23 mouse cellular contexts compared by ENCODE assay signal in genomic region chr10:121316361-121316760, GRCm38 (mm10). TPM values are rescaled to one million over a fixed set of nuclear protein-coding genes. Genes with fewer than 3 reads are reported as not detected.
A peak's percentile ranks its signal among the peaks of the same experiment; 100 is the strongest.
DNase-seq lines count a peak whose midpoint lies in the region; ATAC-seq and TF ChIP-seq lines count a peak whose summit lies in the region.
"Had no signal": no experiment of that assay in that cellular context is flagged by ENCODE, and none has a peak within 500 bp of the region (broad histone marks: within the 10 kb centered on the region; RNA-seq: fewer than 3 reads in every experiment).

No protein-coding gene starts in this region.

- no peak overlapping the region for H3K9ac ChIP-seq in lung, embryonic 15.5 days
- no peak overlapping the region for H3K9ac ChIP-seq in CH12.LX (ENCODE audit: insufficient read depth, low read depth)
- H3K9ac ChIP-seq: hindbrain, embryonic 15.5 days; limb, embryonic 13.5 days; liver, embryonic 15.5 days; neural tube, embryonic 12.5 days had no signal

- peaks cover 7% of the 10 kb centered on the region; the same call in 1 of the 2 replicates for H3K4me1 ChIP-seq in lung, embryonic 15.5 days
- H3K4me1 ChIP-seq in CH12.LX (ENCODE audit: control insufficient read depth in 1 of 2, insufficient read depth in 2 of 2) = no peaks in the 10 kb centered on the region
- H3K4me1 ChIP-seq: liver, embryonic 15.5 days had no signal

- no peak for TF ChIP-seq CTCF in CH12.LX (conservative IDR thresholded peaks at IDR 0.05 in 1 of 2, IDR thresholded peaks at IDR 0.05 in 1 of 2; ENCODE audit: low read depth in 2 of 2, low read length in 2 of 2)

- no peak for DNase-seq in frontal cortex, postnatal 10 days (ENCODE audit: low spot score in 2 of 2)
- no peak for DNase-seq in lung, postnatal 36 days
- DNase-seq in CH12.LX (ENCODE audit: extremely low read depth) = peak; percentile 16
- no peak for DNase-seq in adrenal gland, adult 18-20 months (ENCODE audit: low spot score in 2 of 2)
- DNase-seq in adrenal gland, postnatal 4 days (ENCODE audit: low spot score in 2 of 2) = no peak
- DNase-seq: adrenal gland, adult 2 months; cerebellum, adult 18-20 months; cerebellum, postnatal 36 days; heart, postnatal 14 days; kidney, adult 8-10 months; kidney, postnatal 36 days; layer of hippocampus, adult 9-11 months; right cerebral cortex, postnatal 25 days; thymus, adult 2 months had no signal

- in situ Hi-C loops in CH12.LX (cut with MboI; ENCODE audit: low pct_ligation_motif_present, low pct_unique_long_range_greater_than_20kb, low sequenced_read_pairs) = no loop called here

- H3K36me3 ChIP-seq in lung, embryonic 15.5 days = no peaks in the 10 kb centered on the region
- no peaks in the 10 kb centered on the region for H3K36me3 ChIP-seq in CH12.LX (replicated peaks in 1 of 2; ENCODE audit: control insufficient read depth in 1 of 2, insufficient read depth in 1 of 2, low read length in 1 of 2)
- H3K36me3 ChIP-seq: hindbrain, embryonic 15.5 days; limb, embryonic 13.5 days; liver, embryonic 15.5 days; neural tube, embryonic 12.5 days had no signal

- no peaks in the 10 kb centered on the region for H3K79me2 ChIP-seq in CH12.LX (replicated peaks; ENCODE audit: control insufficient read depth, extremely low read depth, insufficient read depth, poor library complexity, severe bottlenecking)

- dilution Hi-C loops in CH12.LX (cut with MboI; ENCODE audit: extremely low pct_ligation_motif_present, extremely low pct_unique_long_range_greater_than_20kb, low sequenced_read_pairs) = no loop called here

- H3K9me3 ChIP-seq in lung, embryonic 15.5 days = no peaks in the 10 kb centered on the region
- H3K9me3 ChIP-seq in CH12.LX (replicated peaks; ENCODE audit: low read length) = peaks cover 2% of the 10 kb centered on the region
- H3K9me3 ChIP-seq: hindbrain, embryonic 15.5 days; limb, embryonic 13.5 days; liver, embryonic 15.5 days; neural tube, embryonic 12.5 days had no signal

- H3K4me3 ChIP-seq in lung, embryonic 15.5 days = no peak overlapping the region
- H3K4me3 ChIP-seq in CH12.LX (replicated peaks in 1 of 3; ENCODE audit: low read depth in 2 of 3, low read length in 2 of 3, poor library complexity in 1 of 3) = no peak overlapping the region
- H3K4me3 ChIP-seq: erythroblast, embryonic 14.5 days; hindbrain, embryonic 15.5 days; limb, embryonic 13.5 days; liver, embryonic 15.5 days; neural tube, embryonic 12.5 days had no signal

- peaks cover 4% of the 10 kb centered on the region for H3K27me3 ChIP-seq in lung, embryonic 15.5 days
- no peaks in the 10 kb centered on the region for H3K27me3 ChIP-seq in CH12.LX (replicated peaks)

- no peak for TF ChIP-seq RAD21 in CH12.LX (IDR thresholded peaks at IDR 0.05; ENCODE audit: low read depth, low read length)

- H3K4me2 ChIP-seq in lung, embryonic 15.5 days = 0 out of 2 replicates have a peak overlapping the region, but pooled peaks have one; percentile 2
- no peak overlapping the region for H3K4me2 ChIP-seq in CH12.LX (ENCODE audit: insufficient read depth, low read depth, poor library complexity, severe bottlenecking)
- H3K4me2 ChIP-seq: liver, embryonic 15.5 days had no signal

- no peak for TF ChIP-seq POLR2A in CH12.LX (IDR thresholded peaks at IDR 0.05; ENCODE audit: low read depth, low read length)

- ATAC-seq in frontal cortex, adult (ENCODE audit: low TSS enrichment) = 0 out of 2 replicates have a peak, but pooled peaks have one; percentile 3
- no peak for ATAC-seq in lung, embryonic 15.5 days (ENCODE audit: borderline replicate concordance, extremely low read depth, low FRiP score, low TSS enrichment)
- ATAC-seq in inflammation-experienced regulatory T-cells, adult 6 months = peak; percentile 89
- ATAC-seq: forebrain, embryonic 14.5 days had no signal

- 71% methylated on average over 10 of the region's 10 CpGs for WGBS in lung, embryonic 15.5 days

- no peak overlapping the region for H3K27ac ChIP-seq in lung, embryonic 15.5 days
- no peak overlapping the region for H3K27ac ChIP-seq in CH12.LX (ENCODE audit: insufficient read depth, low read depth)
- H3K27ac ChIP-seq: limb, embryonic 13.5 days; liver, embryonic 15.5 days; neural tube, embryonic 12.5 days had no signal

- 0 out of 2 replicates have a peak, but pooled peaks have one; percentile 51 for TF ChIP-seq EP300 in CH12.LX (IDR thresholded peaks at IDR 0.05; ENCODE audit: low read length)

TF ChIP-seq in CH12.LX, 34 proteins besides CTCF, POLR2A, EP300 and RAD21:
- TF ChIP-seq MAX (IDR thresholded peaks at IDR 0.05; ENCODE audit: low read length) = 0 out of 2 replicates have a peak, but pooled peaks have one; percentile 14
- no peak for TF ChIP-seq POLR2AphosphoS2 (IDR thresholded peaks at IDR 0.05; ENCODE audit: low read depth, low read length)
- TF ChIP-seq ETS1 (conservative IDR thresholded peaks at IDR 0.05; ENCODE audit: low read depth, low read length) = no peak
- TF ChIP-seq BHLHE40 (IDR thresholded peaks at IDR 0.05; ENCODE audit: low read depth, low read length) = peak; percentile 50
- peak; percentile 44; the same call in 1 of the 2 replicates for TF ChIP-seq ZNF384 (IDR thresholded peaks at IDR 0.05; ENCODE audit: low read depth, low read length)
- peak; percentile 62 for TF ChIP-seq USF1 (IDR thresholded peaks at IDR 0.05; ENCODE audit: low read depth, low read length)
- TF ChIP-seq ELF1 (IDR thresholded peaks at IDR 0.05; ENCODE audit: low read depth, low read length) = no peak
- TF ChIP-seq JUN (IDR thresholded peaks at IDR 0.05; ENCODE audit: insufficient read depth, low read depth, low read length) = 0 out of 2 replicates have a peak, but pooled peaks have one; percentile 9
- no peak for TF ChIP-seq JUND (conservative IDR thresholded peaks at IDR 0.05; ENCODE audit: low read depth, low read length)
- TF ChIP-seq USF2 (conservative IDR thresholded peaks at IDR 0.05; ENCODE audit: low read depth, low read length) = peak; percentile 54
- TF ChIP-seq CHD2 (IDR thresholded peaks at IDR 0.05; ENCODE audit: low read length) = no peak

RNA-seq across cellular contexts. Expression of gene Tbc1d30, which starts 34.7 kb away (rescaled TPM):
- polyA plus RNA-seq in lung, embryonic 15.5 days (2015; fragmentation: Nextera tagmentation; extraction: Ambion mirVana) = 2.8 and 3.5 TPM in 2 replicates
- total RNA-seq in CH12.LX (2012; rRNA removed) (not detected in 2 replicates), CH12.LX (2014; rRNA removed) (not detected in 2 replicates)
- 0.16 TPM in 1 of 2 replicates, not detected in the other for polyA plus RNA-seq in CH12.LX (2012; ENCODE audit: insufficient read length, low read depth)
- polyA plus RNA-seq in inflammation-experienced regulatory T-cells, adult 6 months (2017; shearing (Covaris generic)) = 1 to 10 TPM; 3.3 to 7.0 (median 3.5) TPM
- total RNA-seq in adrenal gland, adult 18-20 months (2021) = 1 to 10 TPM; 2.6 to 8.3 TPM
- total RNA-seq in adrenal gland, postnatal 4 days (2021) = 1 to 10 TPM; 3.8 to 7.1 TPM
- polyA plus RNA-seq: erythroblast, embryonic 14.5 days had no signal

RNA-seq across cellular contexts. Expression of gene Gns, which starts 48.5 kb away (rescaled TPM):
- polyA plus RNA-seq in lung, embryonic 15.5 days (2015; fragmentation: Nextera tagmentation; extraction: Ambion mirVana) = 35.5 and 36.4 TPM in 2 replicates
- 58.2 and 77.2 TPM in 2 replicates for total RNA-seq in CH12.LX (2012; rRNA removed)
- total RNA-seq in CH12.LX (2014; rRNA removed) = 28.4 and 28.7 TPM in 2 replicates
- polyA plus RNA-seq in CH12.LX (2012; ENCODE audit: insufficient read length, low read depth) = 87.3 and 104 TPM in 2 replicates
- polyA plus RNA-seq in inflammation-experienced regulatory T-cells, adult 6 months (2017; shearing (Covaris generic)) = 10 to 100 TPM in 2 of 3 experiments, 1 to 10 TPM in 1; 4.2 to 12.1 (median 11.6) TPM
- total RNA-seq in adrenal gland, adult 18-20 months (2021) = 100 to 1,000 TPM; 154 to 231 TPM
- 100 to 1,000 TPM; 121 to 130 TPM for total RNA-seq in adrenal gland, postnatal 4 days (2021)
